Mouse (Mus musculus) testis, adult 2 months (tissue): ENCODE results near the gene Cd83. TPM values are rescaled to one million over a fixed set of nuclear protein-coding genes. Genes with fewer than 3 reads are reported as not detected.

Source experiments
- H3K27ac ChIP-seq: fragments of 200-500 bp; 2 replicates; pipeline ENCODE4 v1.5.1; 2012; ENCODE audit warnings: low read depth, low read length; ENCODE audit not compliant: control insufficient read depth, insufficient read depth
- H3K27me3 ChIP-seq: fragments of 200-500 bp; 2 replicates; pipeline ENCODE4 v1.6.1; 2012; ENCODE audit warnings: mild to moderate bottlenecking, low read length, moderate library complexity; ENCODE audit not compliant: control insufficient read depth, insufficient read depth
- H3K36me3 ChIP-seq: fragments of 200-500 bp; 2 replicates; pipeline ENCODE4 v1.6.1; 2012; ENCODE audit warnings: mild to moderate bottlenecking, low read length; ENCODE audit not compliant: control insufficient read depth, insufficient read depth
- H3K4me1 ChIP-seq: fragments of 200-500 bp; 2 replicates; pipeline ENCODE4 v1.6.1; 2012; ENCODE audit warnings: low read length; ENCODE audit not compliant: control insufficient read depth, insufficient read depth
- H3K4me3 ChIP-seq: fragments of 200-500 bp; 2 replicates; pipeline ENCODE4 v1.5.1; 2012; ENCODE audit warnings: low read depth, mild to moderate bottlenecking, low read length, moderate library complexity, mixed read lengths; ENCODE audit not compliant: control insufficient read depth
- CTCF ChIP-seq: fragments of 200-500 bp; IDR thresholded peaks from 2 replicates; pipeline ENCODE4 v1.5.1; 2012; ENCODE audit warnings: low read depth, mild to moderate bottlenecking, inconsistent platforms, low read length, moderate library complexity; ENCODE audit not compliant: control insufficient read depth, insufficient read depth, insufficient replicate concordance
- POLR2A ChIP-seq: fragments of 200-500 bp; IDR thresholded peaks from 2 replicates; pipeline ENCODE4 v1.6.1; 2012; ENCODE audit warnings: low read depth, mild to moderate bottlenecking, inconsistent platforms, low read length, moderate library complexity; ENCODE audit not compliant: control insufficient read depth
- polyA plus RNA-seq: library from polyadenylated mRNA; depleted of rRNA; stranded (reverse); fragments of >200 nt; gene quantifications from 2 replicates; pipeline ENCODE4 v1.2.3, GENCODE M21; 2012

Cd83 gene
- polyA plus RNA-seq, 1 experiment = 0.15 TPM

GRCm38 (mm10) chr13:43830892-43831673 is 46.5 kb downstream of the Cd83 start:
- Histone ChIP-seq H3K27ac (no peak overlapping the region), H3K4me1 (no peaks in the 10 kb centered on the region), H3K27me3 (no peaks in the 10 kb centered on the region), H3K36me3 (no peaks in the 10 kb centered on the region), H3K4me3 (no peak overlapping the region)
- TF ChIP-seq CTCF (no peak), POLR2A (no peak)

DNA sequence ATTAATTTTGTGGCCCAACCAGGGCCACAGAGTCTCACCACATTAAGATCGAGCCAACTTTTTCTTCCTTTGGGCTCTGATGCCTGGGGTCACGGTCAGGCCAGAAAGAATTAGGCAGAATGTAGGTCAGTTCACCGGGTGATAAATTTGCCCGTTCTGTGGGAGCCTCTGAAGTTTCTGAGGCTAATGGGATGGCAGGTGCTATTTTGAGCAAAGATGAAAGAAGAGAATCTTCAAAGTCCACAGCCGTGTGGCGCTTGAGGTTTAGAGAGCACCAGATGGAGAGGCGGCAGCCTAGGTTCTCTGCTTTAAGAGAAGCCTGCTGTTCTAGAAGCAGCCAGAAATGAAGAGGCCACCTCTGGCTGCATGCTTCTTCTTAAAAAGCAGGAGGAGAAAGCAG is 48.2 kb downstream of the Cd83 start:
- TF ChIP-seq CTCF (no peak), POLR2A (no peak)
- H3K27me3 ChIP-seq = no peaks in the 10 kb centered on the region
- H3K4me1 ChIP-seq = no peaks in the 10 kb centered on the region
- H3K36me3 ChIP-seq = no peaks in the 10 kb centered on the region
- no peak overlapping the region for H3K4me3 ChIP-seq
- no peak overlapping the region for H3K27ac ChIP-seq

GRCm38 (mm10) chr13:43836376-43836775 is 51.8 kb downstream of the Cd83 start:
- Histone ChIP-seq H3K4me1 (no peaks in the 10 kb centered on the region), H3K4me3 (no peak overlapping the region), H3K27me3 (no peaks in the 10 kb centered on the region), H3K27ac (no peak overlapping the region), H3K36me3 (no peaks in the 10 kb centered on the region)
- no peak for TF ChIP-seq CTCF
- no peak for TF ChIP-seq POLR2A

GRCm38 (mm10) chr13:43837812-43838211 is 53.2 kb downstream of the Cd83 start:
- Histone ChIP-seq H3K36me3 (no peaks in the 10 kb centered on the region), H3K27ac (no peak overlapping the region), H3K4me3 (no peak overlapping the region), H3K4me1 (no peaks in the 10 kb centered on the region; the same call in 1 of the 2 replicates), H3K27me3 (no peaks in the 10 kb centered on the region)
- TF ChIP-seq POLR2A (no peak), CTCF (no peak)

- no peaks in the 10 kb centered on the region for H3K36me3 ChIP-seq
- H3K4me3 ChIP-seq = no peak overlapping the region
- no peak for TF ChIP-seq POLR2A
- TF ChIP-seq CTCF = no peak
- H3K4me1 ChIP-seq = no peaks in the 10 kb centered on the region; the same call in 1 of the 2 replicates
- H3K27ac ChIP-seq = no peak overlapping the region
- no peaks in the 10 kb centered on the region for H3K27me3 ChIP-seq
Observed at GRCm38 (mm10) chr13:43845151-43845550, 60.6 kb downstream of the Cd83 start.

- H3K36me3 ChIP-seq = no peaks in the 10 kb centered on the region
- TF ChIP-seq POLR2A = no peak
- TF ChIP-seq CTCF = no peak
- no peaks in the 10 kb centered on the region; the same call in 1 of the 2 replicates for H3K4me1 ChIP-seq
- H3K4me3 ChIP-seq = no peak overlapping the region
- H3K27me3 ChIP-seq = no peaks in the 10 kb centered on the region
- H3K27ac ChIP-seq = no peak overlapping the region
Observed at GRCm38 (mm10) chr13:43847186-43847585, 62.6 kb downstream of the Cd83 start.

DNA sequence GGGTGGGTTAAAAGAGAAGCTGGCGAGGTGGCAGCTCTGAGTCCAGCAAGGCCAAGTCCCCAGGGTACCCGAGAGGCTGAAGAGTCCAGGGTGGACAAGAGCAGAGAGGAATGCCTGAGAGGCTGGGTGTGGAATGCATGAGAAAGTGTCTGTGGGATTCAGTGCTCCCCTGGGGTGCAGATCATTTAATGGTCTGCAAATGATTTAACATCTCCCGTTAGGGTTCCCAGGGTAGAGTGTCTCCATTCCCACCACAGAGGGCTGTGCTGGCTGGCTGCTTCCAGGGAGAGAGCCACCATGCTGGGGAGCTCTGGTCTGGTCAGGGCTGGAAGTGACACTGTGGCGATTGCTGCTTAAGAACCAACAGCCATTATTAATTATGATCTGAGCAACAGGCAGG is 65.2 kb downstream of the Cd83 start:
- Histone ChIP-seq H3K36me3 (no peaks in the 10 kb centered on the region), H3K4me3 (no peak overlapping the region), H3K27me3 (no peaks in the 10 kb centered on the region), H3K4me1 (no peaks in the 10 kb centered on the region), H3K27ac (no peak overlapping the region)
- TF ChIP-seq CTCF (no peak), POLR2A (no peak)
